Mouse (Mus musculus) liver, postnatal 0 days (tissue): Measurements from ENCODE around the gene Phldb1.

Experiments
- CTCF ChIP-seq: sonication (generic); IDR thresholded peaks from 2 replicates; pipeline ENCODE4 v1.5.1; 2016; ENCODE audit warnings: antibody characterized with exemption, low read depth
- EP300 ChIP-seq: IDR thresholded peaks from 2 replicates; pipeline ENCODE4 v1.6.1; 2016; ENCODE audit warnings: antibody characterized with exemption, low read depth, mild to moderate bottlenecking

- TF ChIP-seq CTCF (no peak; the same call in 1 of the 2 replicates), EP300 (no peak)
Measured at GRCm38 (mm10) chr9:44767101-44768028, 32.4 kb upstream of the Phldb1 start, which contains the start of the genes Arcn1 and Ift46.
